Mouse (Mus musculus) bone marrow macrophage, adult 2 months (primary cell): ENCODE measurements around the gene Asah2.

Experiments
- CTCF ChIP-seq: IDR thresholded peaks from 2 replicates; pipeline ENCODE4 v1.5.1; 2012; ENCODE audit warnings: low read depth, mild to moderate bottlenecking, low read length, moderate library complexity
- POLR2A ChIP-seq: IDR thresholded peaks from 2 replicates; pipeline ENCODE4 v1.6.1; 2012; ENCODE audit warnings: mild to moderate bottlenecking, low read depth, low read length, borderline replicate concordance

GRCm38 (mm10) chr19:32152529-32152928, 44.5 kb upstream of the Asah2 start:
- TF ChIP-seq CTCF (no peak), POLR2A (no peak)
